Mouse (Mus musculus): ENCODE measurements around the gene Nkx2-5.

DNA sequence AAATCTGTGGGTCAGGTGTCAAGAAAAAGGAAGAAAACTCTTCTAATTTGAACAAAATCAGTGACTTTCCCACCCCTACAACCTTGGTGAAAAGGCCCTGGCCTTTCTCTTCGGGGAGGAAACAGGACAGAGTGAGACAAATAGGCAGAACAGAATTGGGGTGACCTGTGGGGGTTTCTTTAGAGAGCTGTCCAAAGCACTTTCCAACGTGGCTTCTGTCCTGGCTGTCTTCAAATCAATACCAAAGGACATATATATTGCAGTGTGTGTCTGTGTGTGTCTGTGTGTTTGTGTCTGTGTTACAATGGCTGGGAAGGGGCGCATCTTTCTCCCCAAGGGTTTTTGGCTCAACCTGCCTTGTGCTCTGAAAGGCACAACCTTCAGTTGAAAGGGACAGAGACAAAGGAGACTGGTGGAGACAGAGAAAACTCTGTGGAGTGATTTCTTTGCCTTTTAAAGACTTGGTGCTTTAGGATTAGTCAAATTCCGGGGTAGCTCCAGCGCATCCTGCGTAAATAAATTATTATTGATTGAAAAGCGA lies 1.0 kb downstream of the Nkx2-5 start:
- TF ChIP-seq POLR2A (IDR thresholded peaks at IDR 0.05; ENCODE audit: insufficient read length, low read depth) (no peak), TCF12 (IDR thresholded peaks at IDR 0.05; ENCODE audit: insufficient read depth, poor library complexity, severe bottlenecking) (no peak), CEBPB (IDR thresholded peaks at IDR 0.05; ENCODE audit: insufficient read depth, poor library complexity, severe bottlenecking) (no peak), USF1 (IDR thresholded peaks at IDR 0.05; ENCODE audit: low read depth) (no peak), E2F4 (IDR thresholded peaks at IDR 0.05; ENCODE audit: insufficient read depth) (no peak), MAX (IDR thresholded peaks at IDR 0.05; ENCODE audit: low read depth) (no peak), MYOG (IDR thresholded peaks at IDR 0.05; ENCODE audit: control insufficient read depth in 1 of 3, insufficient read depth in 1 of 3, insufficient read length in 2 of 3, low read depth in 2 of 3) (no peak), MYOD1 (IDR thresholded peaks at IDR 0.05; ENCODE audit: control insufficient read depth in 1 of 3, insufficient read length in 2 of 3, low read depth in 2 of 3) (no peak), TCF3 (IDR thresholded peaks at IDR 0.05; ENCODE audit: insufficient read length, low read depth) (no peak), SRF (IDR thresholded peaks at IDR 0.05; ENCODE audit: control insufficient read depth, insufficient read length, low read depth) (no peak)

All from myocyte (in vitro differentiated cells).